Mouse (Mus musculus) lung, embryonic 15.5 days (tissue): ENCODE results near the gene Tcp10a. TPM values are rescaled to one million over a fixed set of nuclear protein-coding genes. Genes with fewer than 3 reads are reported as not detected.
"Not testable (repeated sequence)": the region's sequence is repeated elsewhere in the genome, so short reads cannot be mapped to it uniquely, and the experiment has no call there.

Experiments
- ATAC-seq: fragments of 200-750 bp; cut with Nextera tagmentation; 2 replicates; pipeline ENCODE4 v1.8.0; 2017; ENCODE audit warnings: moderate number of reproducible peaks, borderline replicate concordance; ENCODE audit not compliant: low FRiP score, low TSS enrichment; ENCODE audit errors: extremely low read depth
- H3K27ac ChIP-seq: fragments of 300-500 bp; sonication (generic); 2 replicates; pipeline ENCODE4 v1.5.1; 2015; ENCODE audit warnings: moderate library complexity, mild to moderate bottlenecking, inconsistent platforms
- H3K27me3 ChIP-seq: fragments of 300-500 bp; sonication (generic); 2 replicates; pipeline ENCODE4 v1.6.1; 2015; ENCODE audit warnings: inconsistent platforms
- H3K36me3 ChIP-seq: fragments of 300-500 bp; sonication (generic); 2 replicates; pipeline ENCODE4 v1.6.1; 2015; ENCODE audit warnings: inconsistent platforms
- H3K4me1 ChIP-seq: fragments of 300-500 bp; sonication (generic); 2 replicates; pipeline ENCODE4 v1.6.1; 2015; ENCODE audit warnings: inconsistent platforms
- H3K4me2 ChIP-seq: fragments of 300-500 bp; sonication (generic); 2 replicates; pipeline ENCODE4 v1.6.1; 2015; ENCODE audit warnings: inconsistent platforms, mild to moderate bottlenecking, moderate library complexity
- H3K4me3 ChIP-seq: fragments of 300-500 bp; sonication (generic); 2 replicates; pipeline ENCODE4 v1.5.1; 2015; ENCODE audit warnings: mild to moderate bottlenecking, inconsistent platforms
- H3K9ac ChIP-seq: fragments of 300-500 bp; sonication (generic); 2 replicates; pipeline ENCODE4 v1.6.1; 2015; ENCODE audit warnings: inconsistent platforms
- H3K9me3 ChIP-seq: fragments of 300-500 bp; sonication (generic); 2 replicates; pipeline ENCODE4 v1.6.1; 2016; ENCODE audit warnings: inconsistent platforms
- WGBS: fragments of 180-500 bp; shearing (Covaris S2); methylation state at CpG from one replicate; pipeline ENCODE4 v1.1.7; 2015; 5-methylcytosine and 5-hydroxymethylcytosine counted together
- polyA plus RNA-seq: library from polyadenylated mRNA; unstranded; fragments of >200 nt; fragmentation: Nextera tagmentation; extraction: Ambion mirVana; gene quantifications from 2 replicates; pipeline ENCODE4 v1.2.1, GENCODE M21; 2015

Gene Tcp10a
- polyA plus RNA-seq: 0.09 TPM in 1 of 2 replicates, not detected in the other

- ATAC-seq, H3K27ac ChIP-seq, H3K4me2 ChIP-seq, H3K27me3 ChIP-seq, H3K4me1 ChIP-seq, H3K4me3 ChIP-seq, H3K36me3 ChIP-seq, H3K9ac ChIP-seq, H3K9me3 ChIP-seq: not testable (repeated sequence)
- WGBS: 83% methylated on average over 5 of the region's 5 CpGs
Measured at GRCm38 (mm10) chr17:7324346-7324745, at the start of gene Tcp10a. Gene Tcp10a (plus strand): TSS chr17:7324646.

- peaks cover 4% of the 10 kb centered on the region for H3K4me1 ChIP-seq
- no peaks in the 10 kb centered on the region for H3K9me3 ChIP-seq
- H3K4me2 ChIP-seq: no peak overlapping the region
- no peaks in the 10 kb centered on the region for H3K27me3 ChIP-seq
- H3K4me3 ChIP-seq: no peak overlapping the region
- no peak for ATAC-seq
- no peak overlapping the region for H3K9ac ChIP-seq
- H3K27ac ChIP-seq: no peak overlapping the region
- H3K36me3 ChIP-seq: no peaks in the 10 kb centered on the region
- 81% methylated on average over 15 of the region's 15 CpGs for WGBS
Measured at GRCm38 (mm10) chr17:7278702-7279242, 45.7 kb upstream of the Tcp10a start.

- Histone ChIP-seq H3K4me3 (no peak overlapping the region), H3K36me3 (no peaks in the 10 kb centered on the region), H3K27ac (no peak overlapping the region), H3K4me2 (no peak overlapping the region), H3K9me3 (no peaks in the 10 kb centered on the region), H3K9ac (no peak overlapping the region), H3K4me1 (peaks cover 9% of the 10 kb centered on the region), H3K27me3 (no peaks in the 10 kb centered on the region)
- no peak for ATAC-seq
- 93% methylated on average over 9 of the region's 9 CpGs for WGBS
Measured at GRCm38 (mm10) chr17:7279251-7279650, 45.2 kb upstream of the Tcp10a start.

GRCm38 (mm10) chr17:7284297-7284910 lies 40.0 kb upstream of the Tcp10a start:
- ATAC-seq: peak; percentile 56; the same call in 1 of the 2 replicates
- Histone ChIP-seq H3K36me3 (no peaks in the 10 kb centered on the region), H3K4me3 (no peak overlapping the region), H3K27me3 (no peaks in the 10 kb centered on the region), H3K4me1 (peaks cover 22% of the 10 kb centered on the region), H3K9ac (no peak overlapping the region), H3K4me2 (no peak overlapping the region), H3K27ac (peak overlapping the region; percentile 43), H3K9me3 (no peaks in the 10 kb centered on the region)
- 59% methylated on average over 8 of the region's 8 CpGs for WGBS

GRCm38 (mm10) chr17:7285292-7285691 lies 39.2 kb upstream of the Tcp10a start:
- Histone ChIP-seq H3K4me2 (no peak overlapping the region), H3K9ac (no peak overlapping the region), H3K36me3 (no peaks in the 10 kb centered on the region), H3K27ac (peak overlapping the region; percentile 43), H3K4me1 (peaks cover 22% of the 10 kb centered on the region), H3K4me3 (no peak overlapping the region), H3K9me3 (no peaks in the 10 kb centered on the region), H3K27me3 (no peaks in the 10 kb centered on the region)
- peak; percentile 54; the same call in 1 of the 2 replicates for ATAC-seq
- 58% methylated on average over 12 of the region's 12 CpGs for WGBS

- Histone ChIP-seq H3K4me1 (peaks cover 22% of the 10 kb centered on the region), H3K27me3 (no peaks in the 10 kb centered on the region), H3K36me3 (no peaks in the 10 kb centered on the region), H3K9ac (no peak overlapping the region), H3K4me3 (no peak overlapping the region), H3K9me3 (no peaks in the 10 kb centered on the region), H3K27ac (no peak overlapping the region), H3K4me2 (no peak overlapping the region)
- no peak for ATAC-seq
- 76% methylated on average over 12 of the region's 12 CpGs for WGBS
Measured at GRCm38 (mm10) chr17:7286422-7287050, 37.9 kb upstream of the Tcp10a start.

- Histone ChIP-seq H3K27me3 (no peaks in the 10 kb centered on the region), H3K4me3 (no peak overlapping the region), H3K36me3 (no peaks in the 10 kb centered on the region), H3K4me2 (no peak overlapping the region), H3K27ac (no peak overlapping the region), H3K9ac (no peak overlapping the region), H3K9me3 (no peaks in the 10 kb centered on the region), H3K4me1 (no peaks in the 10 kb centered on the region)
- 80% methylated on average over 11 of the region's 11 CpGs for WGBS
- ATAC-seq: no peak
Measured at GRCm38 (mm10) chr17:7292012-7292684, 32.3 kb upstream of the Tcp10a start.

- WGBS: 49% methylated on average over 8 of the region's 8 CpGs
- not testable (repeated sequence) for H3K27me3 ChIP-seq, H3K4me2 ChIP-seq, H3K4me3 ChIP-seq, H3K36me3 ChIP-seq, H3K9me3 ChIP-seq, H3K27ac ChIP-seq, H3K9ac ChIP-seq, H3K4me1 ChIP-seq
- peak; percentile 67 for ATAC-seq
Measured at GRCm38 (mm10) chr17:7306278-7307196, 17.9 kb upstream of the Tcp10a start.

- H3K27me3 ChIP-seq, H3K4me2 ChIP-seq, H3K4me1 ChIP-seq, H3K9me3 ChIP-seq, ATAC-seq, H3K27ac ChIP-seq, H3K9ac ChIP-seq, H3K4me3 ChIP-seq, H3K36me3 ChIP-seq: not testable (repeated sequence)
- WGBS: 62% methylated on average over 7 of the region's 8 CpGs
Measured at GRCm38 (mm10) chr17:7315693-7316382, 8.6 kb upstream of the Tcp10a start.

- H3K27me3 ChIP-seq, H3K4me3 ChIP-seq, H3K36me3 ChIP-seq, H3K4me1 ChIP-seq, ATAC-seq, H3K9me3 ChIP-seq, H3K4me2 ChIP-seq, H3K9ac ChIP-seq, H3K27ac ChIP-seq: not testable (repeated sequence)
- 84% methylated on average over 6 of the region's 6 CpGs for WGBS
Measured at GRCm38 (mm10) chr17:7319789-7320188, 4.7 kb upstream of the Tcp10a start.

GRCm38 (mm10) chr17:7326415-7326814 lies 2.0 kb downstream of the Tcp10a start:
- not testable (repeated sequence) for H3K4me3 ChIP-seq, H3K36me3 ChIP-seq, H3K9me3 ChIP-seq, H3K27me3 ChIP-seq, H3K27ac ChIP-seq, H3K4me2 ChIP-seq, H3K9ac ChIP-seq, H3K4me1 ChIP-seq, ATAC-seq
- WGBS: 35% methylated on average over 3 of the region's 8 CpGs
